Mouse (Mus musculus): ENCODE data around the gene Olfr458. TPM values are rescaled to one million over a fixed set of nuclear protein-coding genes. Genes with fewer than 3 reads are reported as not detected.

The Olfr458 gene
- total RNA-seq, 2 experiments from 2014 or later = not detected

Other genes with a start within 250 kb of the Olfr458 start
- not detected for gene Tas2r144, start 249.9 kb downstream of the Olfr458 start, total RNA-seq (2021)
- gene Gstk1, start 219.3 kb downstream of the Olfr458 start, total RNA-seq (2021) = 10 to 100 TPM; 29.3 to 32.6 TPM
- gene Tmem139, start 203.2 kb downstream of the Olfr458 start, total RNA-seq (2021) = not detected
- 10 to 100 TPM; 19.6 to 31.8 TPM for gene Casp2, start 200.2 kb downstream of the Olfr458 start, total RNA-seq (2021)
- gene Clcn1, start 178.5 kb downstream of the Olfr458 start, total RNA-seq (2021) = 1 to 10 TPM; 1.3 to 1.9 TPM
- gene Fam131b, start 140.6 kb downstream of the Olfr458 start, total RNA-seq (2021) = 1 to 10 TPM; 1.2 to 1.6 TPM
- 100 to 1,000 TPM; 104 to 121 TPM for gene Zyx, start 115.6 kb downstream of the Olfr458 start, total RNA-seq (2021)
- gene Epha1, start 91.9 kb downstream of the Olfr458 start, total RNA-seq (2021) = under 1 TPM; 0.60 to 0.72 TPM
- not detected for gene Tas2r143, start 65.0 kb downstream of the Olfr458 start, total RNA-seq (2021)
- gene Tas2r135, start 59.8 kb downstream of the Olfr458 start, total RNA-seq (2021) = under 1 TPM; 0.25 to 0.31 TPM
- gene Tas2r126, start 30.7 kb downstream of the Olfr458 start, total RNA-seq (2021) = not detected
- gene Olfr457, start 11.1 kb upstream of the Olfr458 start, total RNA-seq (2021) = not detected
- gene Olfr456, start 22.0 kb upstream of the Olfr458 start, total RNA-seq (2021) = not detected
- not detected for gene Olfr455, start 82.4 kb upstream of the Olfr458 start, total RNA-seq (2021)
- not detected for gene Tcaf3, start 132.5 kb upstream of the Olfr458 start, total RNA-seq (2021)
- gene Tcaf2, start 180.1 kb upstream of the Olfr458 start, total RNA-seq (2021) = 1 to 10 TPM; 4.4 to 5.7 TPM
- gene Tcaf1, start 244.9 kb upstream of the Olfr458 start, total RNA-seq (2021) = 10 to 100 TPM; 25.5 to 30.6 TPM

Data from heart, postnatal 10 days (tissue).